ENCODE assay signal across 19 mouse cellular contexts in the genomic region with DNA sequence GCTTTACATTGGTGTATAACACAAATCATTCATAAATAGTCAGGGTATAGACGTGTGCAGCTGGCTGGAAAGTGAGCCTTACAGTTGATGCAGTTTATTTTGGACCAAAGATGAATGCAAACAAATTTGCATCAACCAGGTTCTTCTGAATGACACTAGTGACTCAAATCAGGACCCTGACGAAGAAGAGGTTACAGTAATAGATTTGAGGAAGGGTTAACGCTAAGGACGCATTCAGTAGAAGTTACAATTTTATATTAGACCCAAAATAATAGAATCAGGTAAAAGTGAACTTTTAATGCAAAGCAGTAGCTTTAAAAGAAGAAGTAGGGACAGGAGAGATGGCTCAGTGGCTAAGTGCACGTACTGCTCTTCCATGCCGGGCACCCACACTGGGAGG. TPM values are rescaled to one million over a fixed set of nuclear protein-coding genes. Genes with fewer than 3 reads are reported as not detected.
DNase-seq lines count a peak whose midpoint lies in the region; TF ChIP-seq lines count a peak whose summit lies in the region.
"Had no signal": no experiment of that assay in that cellular context is flagged by ENCODE, and none has a peak within 500 bp of the region (broad histone marks: within the 10 kb centered on the region; RNA-seq: fewer than 3 reads in every experiment).

No protein-coding gene starts in this region.

- peak overlapping the region; percentile 50; the same call in 1 of the 2 replicates for H3K27ac ChIP-seq in spleen, adult 2 months (ENCODE audit: insufficient read depth, low read length)
- H3K27ac ChIP-seq in CH12.LX (ENCODE audit: insufficient read depth, low read depth) = no peak overlapping the region
- no peak overlapping the region for H3K27ac ChIP-seq in layer of hippocampus, adult 2 months
- H3K27ac ChIP-seq: embryonic facial prominence, embryonic 10.5 days; embryonic facial prominence, embryonic 12.5 days; forebrain, embryonic 13.5 days; forebrain, embryonic 15.5 days had no signal

- WGBS in spleen, adult 2 months = 64% methylated on average over 6 of the region's 6 CpGs

- in situ Hi-C loops in CH12.LX (cut with MboI; ENCODE audit: low pct_ligation_motif_present, low pct_unique_long_range_greater_than_20kb, low sequenced_read_pairs) = no loop called here

- no peak for DNase-seq in spleen, adult 2 months (ENCODE audit: low read depth in 1 of 2, low spot score in 2 of 2)
- no peak for DNase-seq in spleen, adult 12 weeks (ENCODE audit: low spot score)
- DNase-seq in CH12.LX (ENCODE audit: extremely low read depth) = no peak
- peak; percentile 36 for DNase-seq in splenic B cell, adult 2 months (ENCODE audit: low read depth, low spot score)
- no peak for DNase-seq in cerebellum, postnatal 36 days
- no peak for DNase-seq in layer of hippocampus, adult 2 months (ENCODE audit: low spot score in 2 of 2)
- DNase-seq: adrenal gland, adult 2 months; adrenal gland, postnatal 10 days; adrenal gland, postnatal 25 days; cerebellum, adult 11 months; cerebellum, adult 18-20 months; cerebellum, adult 8-10 months; cerebellum, adult 9-11 months; cerebellum, postnatal 14 days; forebrain, postnatal 0 days had no signal

- TF ChIP-seq POLR2A in spleen, adult 2 months (IDR thresholded peaks at IDR 0.05; ENCODE audit: low read depth, low read length) = no peak
- TF ChIP-seq POLR2A in CH12.LX (IDR thresholded peaks at IDR 0.05; ENCODE audit: low read depth, low read length) = no peak

- H3K36me3 ChIP-seq in spleen, adult 2 months (ENCODE audit: control insufficient read depth, insufficient read depth, low read length) = no peaks in the 10 kb centered on the region
- no peaks in the 10 kb centered on the region for H3K36me3 ChIP-seq in CH12.LX (replicated peaks in 1 of 2; ENCODE audit: control insufficient read depth in 1 of 2, insufficient read depth in 1 of 2, low read length in 1 of 2)
- no peaks in the 10 kb centered on the region for H3K36me3 ChIP-seq in splenic B cell, adult 2 months (ENCODE audit: control insufficient read depth, insufficient read depth, low read length, poor library complexity, severe bottlenecking)
- H3K36me3 ChIP-seq: embryonic facial prominence, embryonic 10.5 days; embryonic facial prominence, embryonic 12.5 days; forebrain, embryonic 15.5 days had no signal

- no peaks in the 10 kb centered on the region for H3K79me2 ChIP-seq in CH12.LX (replicated peaks; ENCODE audit: control insufficient read depth, extremely low read depth, insufficient read depth, poor library complexity, severe bottlenecking)

- TF ChIP-seq RAD21 in CH12.LX (IDR thresholded peaks at IDR 0.05; ENCODE audit: low read depth, low read length) = no peak

- H3K27me3 ChIP-seq in spleen, adult 2 months (ENCODE audit: control insufficient read depth, insufficient read depth, low read length) = no peaks in the 10 kb centered on the region
- no peaks in the 10 kb centered on the region for H3K27me3 ChIP-seq in CH12.LX (replicated peaks)
- H3K27me3 ChIP-seq in splenic B cell, adult 2 months (ENCODE audit: control insufficient read depth, insufficient read depth, low read length, poor library complexity, severe bottlenecking) = no peaks in the 10 kb centered on the region
- H3K27me3 ChIP-seq: embryonic facial prominence, embryonic 12.5 days; forebrain, embryonic 13.5 days; forebrain, embryonic 15.5 days had no signal

- peaks cover 14% of the 10 kb centered on the region for H3K4me1 ChIP-seq in spleen, adult 2 months (ENCODE audit: control insufficient read depth, insufficient read depth, insufficient read length)
- H3K4me1 ChIP-seq in CH12.LX (ENCODE audit: control insufficient read depth in 1 of 2, insufficient read depth in 2 of 2) = peaks cover 12 to 46% of the 10 kb centered on the region in 2 experiments
- H3K4me1 ChIP-seq: embryonic facial prominence, embryonic 10.5 days; embryonic facial prominence, embryonic 12.5 days; forebrain, embryonic 13.5 days; forebrain, embryonic 15.5 days had no signal

- no peak overlapping the region for H3K4me2 ChIP-seq in CH12.LX (ENCODE audit: insufficient read depth, low read depth, poor library complexity, severe bottlenecking)
- H3K4me2 ChIP-seq: embryonic facial prominence, embryonic 12.5 days; forebrain, embryonic 13.5 days; forebrain, embryonic 15.5 days had no signal

- peak; percentile 19; the same call in 1 of the 2 replicates for TF ChIP-seq EP300 in CH12.LX (IDR thresholded peaks at IDR 0.05; ENCODE audit: low read length)

- dilution Hi-C loops in CH12.LX (cut with MboI; ENCODE audit: extremely low pct_ligation_motif_present, extremely low pct_unique_long_range_greater_than_20kb, low sequenced_read_pairs) = no loop called here

- H3K9ac ChIP-seq in CH12.LX (ENCODE audit: insufficient read depth, low read depth) = no peak overlapping the region
- H3K9ac ChIP-seq: embryonic facial prominence, embryonic 12.5 days; forebrain, embryonic 13.5 days; forebrain, embryonic 15.5 days; forebrain, postnatal 0 days had no signal

- no peak overlapping the region for H3K4me3 ChIP-seq in spleen, adult 2 months (ENCODE audit: extremely low read depth, insufficient read depth, insufficient read length)
- H3K4me3 ChIP-seq in CH12.LX (replicated peaks in 1 of 3; ENCODE audit: low read depth in 2 of 3, low read length in 2 of 3, poor library complexity in 1 of 3) = no peak overlapping the region
- no peak overlapping the region for H3K4me3 ChIP-seq in layer of hippocampus, adult 2 months
- H3K4me3 ChIP-seq: embryonic facial prominence, embryonic 10.5 days; embryonic facial prominence, embryonic 12.5 days; forebrain, embryonic 13.5 days; forebrain, embryonic 15.5 days had no signal

- peaks cover 9% of the 10 kb centered on the region for H3K9me3 ChIP-seq in CH12.LX (replicated peaks; ENCODE audit: low read length)
- H3K9me3 ChIP-seq: embryonic facial prominence, embryonic 12.5 days had no signal

- TF ChIP-seq CTCF in spleen, adult 2 months (IDR thresholded peaks at IDR 0.05; ENCODE audit: extremely low read depth, insufficient read depth, insufficient read length, insufficient replicate concordance) = no peak
- TF ChIP-seq CTCF in CH12.LX (conservative IDR thresholded peaks at IDR 0.05 in 1 of 2, IDR thresholded peaks at IDR 0.05 in 1 of 2; ENCODE audit: low read depth in 2 of 2, low read length in 2 of 2) = no peak
- no peak for TF ChIP-seq CTCF in layer of hippocampus, adult 2 months (conservative IDR thresholded peaks at IDR 0.05)

TF ChIP-seq in CH12.LX, 34 proteins besides CTCF, POLR2A, EP300 and RAD21:
- TF ChIP-seq USF1 (IDR thresholded peaks at IDR 0.05; ENCODE audit: low read depth, low read length) (no peak), SMC3 (IDR thresholded peaks at IDR 0.05; ENCODE audit: low read depth, low read length) (no peak), POLR2AphosphoS2 (IDR thresholded peaks at IDR 0.05; ENCODE audit: low read depth, low read length) (no peak), ZC3H11A (IDR thresholded peaks at IDR 0.05; ENCODE audit: low read depth, low read length) (no peak), IRF4 (IDR thresholded peaks at IDR 0.05; ENCODE audit: low read depth, low read length) (peak; percentile 53; the same call in 1 of the 2 replicates), JUND (conservative IDR thresholded peaks at IDR 0.05; ENCODE audit: low read depth, low read length) (peak; percentile 72), SIN3A (IDR thresholded peaks at IDR 0.05; ENCODE audit: low read length) (no peak)

RNA-seq across cellular contexts. Expression of a gene that starts 19.6 kb away (rescaled TPM):
- 69.7 and 79.4 TPM in 2 replicates for polyA plus RNA-seq in spleen, adult 2 months (2012; rRNA removed)
- 296 and 297 TPM in 2 replicates for total RNA-seq in CH12.LX (2012; rRNA removed)
- total RNA-seq in CH12.LX (2014; rRNA removed) = 398 and 409 TPM in 2 replicates
- polyA plus RNA-seq in CH12.LX (2012; ENCODE audit: insufficient read length, low read depth) = 370 and 388 TPM in 2 replicates
- total RNA-seq in layer of hippocampus, adult 2 months (2021) = 10 to 100 TPM in 1 of 2 experiments, 1 to 10 TPM in 1; 9.4 to 10.8 TPM

Comparison
In these comparisons a context has a peak if more than half of its experiments do, and no peak if none do; other contexts are left out.
1. RNA of a gene that starts 19.6 kb away (total RNA-seq): 296 to 409 TPM in CH12.LX; 9.4 to 10.8 TPM in layer of hippocampus, adult 2 months; every median in the first group is over 10 times any median in the second.